Mouse (Mus musculus): Measurements from ENCODE around the gene Tmem151b. TPM values are rescaled to one million over a fixed set of nuclear protein-coding genes. Genes with fewer than 3 reads are reported as not detected.

Gene Tmem151b
- polyA plus RNA-seq, 1 experiment, result 85.7 TPM

DNA sequence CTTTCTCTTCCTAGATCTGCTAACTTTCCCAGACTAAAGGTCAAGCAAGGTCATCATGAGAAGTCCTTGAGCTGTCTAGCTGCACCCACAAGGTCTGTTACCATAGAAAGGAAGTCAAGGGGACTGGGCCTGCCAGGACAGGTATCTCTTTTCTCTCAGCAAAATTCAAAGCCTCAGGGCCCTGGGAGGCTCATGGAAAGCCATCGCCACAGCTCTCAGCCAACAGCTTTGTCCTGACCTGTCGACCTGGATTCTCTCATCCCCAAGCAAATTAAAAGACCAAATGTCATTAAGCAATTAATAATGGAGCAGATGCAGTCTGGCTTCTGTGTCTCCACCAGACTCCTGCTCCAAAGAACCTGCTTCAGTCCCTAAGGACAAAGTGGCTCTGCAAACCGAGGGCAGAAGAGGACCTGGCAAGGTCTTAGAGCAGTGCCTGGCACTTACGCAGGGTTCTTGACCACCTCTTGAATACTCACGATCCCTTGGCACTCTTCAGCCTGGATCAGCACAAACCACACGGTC lies 43.5 kb downstream of the Tmem151b start:
- Histone ChIP-seq H3K27ac (ENCODE audit: insufficient read depth, low read length) (no peak overlapping the region), H3K4me1 (ENCODE audit: control insufficient read depth, insufficient read depth, low read length) (peaks cover 4% of the 10 kb centered on the region), H3K4me3 (ENCODE audit: insufficient read depth, low read length) (no peak overlapping the region)
- TF ChIP-seq POLR2A (IDR thresholded peaks at IDR 0.05; ENCODE audit: extremely low read depth, insufficient read depth, low read length) (no peak), CTCF (IDR thresholded peaks at IDR 0.05; ENCODE audit: extremely low read depth, insufficient read depth, low read length) (no peak)

DNA sequence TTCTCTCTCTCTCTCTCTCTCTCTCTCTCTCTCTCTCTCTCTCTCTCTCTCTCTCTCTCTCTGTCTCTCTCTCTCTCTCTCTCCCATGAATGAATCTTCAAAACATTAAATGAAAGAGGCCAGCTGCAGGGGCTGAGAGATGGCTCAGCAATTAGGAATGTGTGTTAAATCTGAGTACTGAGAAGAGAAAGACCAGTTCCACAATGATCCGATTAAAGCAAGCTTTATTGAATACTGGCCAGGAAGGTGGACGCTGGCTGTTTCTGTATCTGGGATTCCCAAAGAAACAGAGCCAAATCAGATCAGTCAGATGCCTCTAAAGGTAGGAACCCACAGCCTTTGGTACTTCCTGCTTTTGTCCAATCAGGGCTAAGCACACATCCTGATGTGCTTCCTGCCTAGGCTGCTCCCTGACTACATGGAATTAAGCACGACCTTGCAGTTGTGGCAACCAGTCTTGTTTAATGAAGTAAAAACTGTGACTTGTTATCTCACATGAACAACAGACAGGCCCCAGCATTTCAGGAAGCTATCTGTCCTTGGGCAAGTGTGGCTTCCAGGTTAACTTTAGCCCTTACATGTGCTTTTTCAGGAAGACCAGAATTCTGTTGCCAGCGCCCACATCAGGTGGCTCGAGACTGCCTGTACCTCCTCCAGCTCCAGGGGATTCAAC lies 46.0 kb downstream of the Tmem151b start:
- no peak overlapping the region for H3K27ac ChIP-seq (ENCODE audit: insufficient read depth, low read length)
- TF ChIP-seq POLR2A (IDR thresholded peaks at IDR 0.05; ENCODE audit: extremely low read depth, insufficient read depth, low read length), result no peak
- no peak for TF ChIP-seq CTCF (IDR thresholded peaks at IDR 0.05; ENCODE audit: extremely low read depth, insufficient read depth, low read length)
- H3K4me3 ChIP-seq (ENCODE audit: insufficient read depth, low read length), result no peak overlapping the region
- H3K4me1 ChIP-seq (ENCODE audit: control insufficient read depth, insufficient read depth, low read length), result peaks cover 5% of the 10 kb centered on the region

- H3K4me1 ChIP-seq (ENCODE audit: control insufficient read depth, insufficient read depth, low read length), result peaks cover 4% of the 10 kb centered on the region
- TF ChIP-seq POLR2A (IDR thresholded peaks at IDR 0.05; ENCODE audit: extremely low read depth, insufficient read depth, low read length) (no peak), CTCF (IDR thresholded peaks at IDR 0.05; ENCODE audit: extremely low read depth, insufficient read depth, low read length) (no peak)
- H3K4me3 ChIP-seq (ENCODE audit: insufficient read depth, low read length), result no peak overlapping the region
- no peak overlapping the region for H3K27ac ChIP-seq (ENCODE audit: insufficient read depth, low read length)
These were observed 47.2 kb downstream of the Tmem151b start for GRCm38 (mm10) chr17:45502324-45502723.

- TF ChIP-seq POLR2A (IDR thresholded peaks at IDR 0.05; ENCODE audit: extremely low read depth, insufficient read depth, low read length) (no peak), CTCF (IDR thresholded peaks at IDR 0.05; ENCODE audit: extremely low read depth, insufficient read depth, low read length) (no peak)
- Histone ChIP-seq H3K4me3 (ENCODE audit: insufficient read depth, low read length) (no peak overlapping the region), H3K4me1 (ENCODE audit: control insufficient read depth, insufficient read depth, low read length) (0 out of 2 replicates have a peak, but pooled peaks cover 2% of the 10 kb centered on the region)
These were observed 48.5 kb downstream of the Tmem151b start for GRCm38 (mm10) chr17:45500981-45501380.

DNA sequence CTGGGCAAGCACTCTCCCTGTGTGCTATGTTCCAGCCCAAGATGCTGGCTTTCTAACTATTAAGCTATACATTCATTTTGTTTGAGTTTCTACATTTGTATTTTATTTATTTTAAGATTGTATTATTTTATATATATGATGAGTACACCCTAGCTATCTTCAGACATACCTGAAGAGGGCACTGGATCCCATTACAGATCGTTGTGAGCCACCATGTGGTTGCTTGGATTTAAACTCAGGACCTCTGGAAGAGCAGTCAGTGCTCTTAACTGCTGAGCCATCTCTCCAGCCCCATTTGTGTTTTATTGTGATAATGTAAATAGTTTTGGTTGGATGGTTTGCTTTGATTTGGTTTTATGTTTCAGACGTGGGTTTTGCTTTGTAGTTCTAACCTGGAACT lies 50.0 kb downstream of the Tmem151b start:
- no peak overlapping the region for H3K27ac ChIP-seq (ENCODE audit: insufficient read depth, low read length)
- 0 out of 2 replicates have a peak, but pooled peaks cover 2% of the 10 kb centered on the region for H3K4me1 ChIP-seq (ENCODE audit: control insufficient read depth, insufficient read depth, low read length)
- no peak for TF ChIP-seq CTCF (IDR thresholded peaks at IDR 0.05; ENCODE audit: extremely low read depth, insufficient read depth, low read length)
- TF ChIP-seq POLR2A (IDR thresholded peaks at IDR 0.05; ENCODE audit: extremely low read depth, insufficient read depth, low read length), result no peak
- no peak overlapping the region for H3K4me3 ChIP-seq (ENCODE audit: insufficient read depth, low read length)

More at GRCm38 (mm10) chr17:45500981-45501380, 48.5 kb downstream of the Tmem151b start:
- no peak overlapping the region for H3K27ac ChIP-seq (ENCODE audit: insufficient read depth, low read length)

GRCm38 (mm10) chr17:45498397-45498796 lies 51.1 kb downstream of the Tmem151b start:
- no peak overlapping the region for H3K4me3 ChIP-seq (ENCODE audit: insufficient read depth, low read length)
- 0 out of 2 replicates have a peak, but pooled peaks cover 2% of the 10 kb centered on the region for H3K4me1 ChIP-seq (ENCODE audit: control insufficient read depth, insufficient read depth, low read length)
- H3K27ac ChIP-seq (ENCODE audit: insufficient read depth, low read length), result no peak overlapping the region
- TF ChIP-seq CTCF (IDR thresholded peaks at IDR 0.05; ENCODE audit: extremely low read depth, insufficient read depth, low read length) (no peak), POLR2A (IDR thresholded peaks at IDR 0.05; ENCODE audit: extremely low read depth, insufficient read depth, low read length) (no peak)

- TF ChIP-seq POLR2A (IDR thresholded peaks at IDR 0.05; ENCODE audit: extremely low read depth, insufficient read depth, low read length) (no peak), CTCF (IDR thresholded peaks at IDR 0.05; ENCODE audit: extremely low read depth, insufficient read depth, low read length) (no peak)
- H3K27ac ChIP-seq (ENCODE audit: insufficient read depth, low read length), result no peak overlapping the region
- no peak overlapping the region for H3K4me3 ChIP-seq (ENCODE audit: insufficient read depth, low read length)
- H3K4me1 ChIP-seq (ENCODE audit: control insufficient read depth, insufficient read depth, low read length), result 0 out of 2 replicates have a peak, but pooled peaks cover 2% of the 10 kb centered on the region
These were observed 54.1 kb downstream of the Tmem151b start for GRCm38 (mm10) chr17:45495398-45495797.

Other genes starting within 250 kb of the Tmem151b start
- gene Cdc5l, start 115.9 kb downstream of the Tmem151b start, polyA plus RNA-seq (2012; rRNA removed), result 28.6 and 29.7 TPM in 2 replicates
- 4.0 and 4.3 TPM in 2 replicates for gene Spats1, start 74.3 kb downstream of the Tmem151b start, polyA plus RNA-seq (2012; rRNA removed)
- gene Aars2, start 42.8 kb downstream of the Tmem151b start, polyA plus RNA-seq (2012; rRNA removed), result 29.1 and 31.0 TPM in 2 replicates
- 3.4 and 3.7 TPM in 2 replicates for gene Tcte1, start 26.2 kb downstream of the Tmem151b start, polyA plus RNA-seq (2012; rRNA removed)
- gene Nfkbie, start 6.0 kb upstream of the Tmem151b start, polyA plus RNA-seq (2012; rRNA removed), result 2.1 and 2.3 TPM in 2 replicates
- gene Slc35b2, start 14.2 kb upstream of the Tmem151b start, polyA plus RNA-seq (2012; rRNA removed), result 52.4 and 52.6 TPM in 2 replicates
- gene Hsp90ab1, start 23.6 kb upstream of the Tmem151b start, polyA plus RNA-seq (2012; rRNA removed), result 980 and 997 TPM in 2 replicates
- gene Slc29a1, start 49.9 kb upstream of the Tmem151b start, polyA plus RNA-seq (2012; rRNA removed), result 35.9 and 37.6 TPM in 2 replicates
- gene Mymx, start 52.4 kb upstream of the Tmem151b start, polyA plus RNA-seq (2012; rRNA removed), result not detected in 2 replicates
- 0.21 and 2.1 TPM in 2 replicates for gene Capn11, start 109.6 kb upstream of the Tmem151b start, polyA plus RNA-seq (2012; rRNA removed)
- 57.1 and 63.8 TPM in 2 replicates for gene Mrpl14, start 136.6 kb upstream of the Tmem151b start, polyA plus RNA-seq (2012; rRNA removed)
- 206 and 219 TPM in 2 replicates for gene Tmem63b, start 137.2 kb upstream of the Tmem151b start, polyA plus RNA-seq (2012; rRNA removed)
- 0.44 TPM in 1 of 2 replicates, not detected in the other for gene 1600014C23Rik, start 184.2 kb upstream of the Tmem151b start, polyA plus RNA-seq (2012; rRNA removed)